Mouse (Mus musculus) limb, embryonic 14.5 days (tissue): ENCODE data around the gene 0610030E20Rik. TPM values are rescaled to one million over a fixed set of nuclear protein-coding genes. Genes with fewer than 3 reads are reported as not detected.

Experiments
- ATAC-seq: fragments of 200-750 bp; cut with Nextera tagmentation; 2 replicates; pipeline ENCODE4 v1.8.0; 2017; ENCODE audit warnings: low read depth, moderate number of reproducible peaks, moderate TSS enrichment; ENCODE audit not compliant: low FRiP score
- DNase-seq: peaks from one replicate; pipeline ENCODE4 v3.0.0-alpha.2; 2015; ENCODE audit warnings: low spot score
- H3K27ac ChIP-seq: fragments of 300-500 bp; sonication (generic); replicated peaks from 2 replicates; pipeline ENCODE4 v1.5.1; 2014; ENCODE audit warnings: low read depth, mild to moderate bottlenecking, low read length, moderate library complexity, mixed read lengths
- H3K27me3 ChIP-seq: fragments of 300-500 bp; sonication (generic); 2 replicates; pipeline ENCODE4 v1.6.1; 2014; ENCODE audit warnings: low read length, mixed read lengths; ENCODE audit not compliant: control insufficient read depth, insufficient read depth
- H3K36me3 ChIP-seq: fragments of 300-500 bp; sonication (generic); 2 replicates; pipeline ENCODE4 v1.6.1; 2014; ENCODE audit warnings: mild to moderate bottlenecking, low read length, moderate library complexity, mixed read lengths; ENCODE audit not compliant: control insufficient read depth, insufficient read depth
- H3K4me1 ChIP-seq: fragments of 300-500 bp; sonication (generic); 2 replicates; pipeline ENCODE4 v1.6.1; 2014; ENCODE audit warnings: antibody characterized with exemption, low read length, mixed read lengths; ENCODE audit not compliant: control insufficient read depth, insufficient read depth
- H3K4me2 ChIP-seq: fragments of 300-500 bp; sonication (generic); replicated peaks from 2 replicates; pipeline ENCODE4 v1.6.1; 2014; ENCODE audit warnings: low read depth, mild to moderate bottlenecking, low read length, moderate library complexity; ENCODE audit not compliant: severe bottlenecking
- H3K4me3 ChIP-seq: fragments of 300-500 bp; sonication (generic); replicated peaks from 2 replicates; pipeline ENCODE4 v1.5.1; 2014; ENCODE audit warnings: low read length
- H3K9ac ChIP-seq: fragments of 300-500 bp; sonication (generic); 2 replicates; pipeline ENCODE4 v1.6.1; 2014; ENCODE audit warnings: mild to moderate bottlenecking, low read depth, low read length, moderate library complexity; ENCODE audit not compliant: severe bottlenecking
- H3K9me3 ChIP-seq: fragments of 300-500 bp; sonication (generic); 2 replicates; pipeline ENCODE4 v1.6.1; 2016; ENCODE audit warnings: low read length; ENCODE audit not compliant: control insufficient read depth
- POLR2A ChIP-seq: fragments of 200-500 bp; IDR thresholded peaks from 2 replicates; pipeline ENCODE4 v1.8.0; 2012; ENCODE audit warnings: inconsistent platforms, mild to moderate bottlenecking, moderate library complexity, borderline replicate concordance; ENCODE audit not compliant: insufficient read depth, insufficient read length; ENCODE audit errors: extremely low read depth
- WGBS: fragments of 180-500 bp; shearing (Covaris S2); extraction: QIAGEN DNeasy Blood & Tissue Kit; methylation state at CpG from one replicate; pipeline ENCODE4 v1.1.7; 2014; 5-methylcytosine and 5-hydroxymethylcytosine counted together
- polyA plus RNA-seq, 2 experiments: library from polyadenylated mRNA; depleted of rRNA in 1 of 2; stranded (reverse) in 1 of 2; unstranded in 1 of 2; fragments of >200 nt; fragmentation: Nextera tagmentation in 1 of 2; extraction: Ambion mirVana in 1 of 2; gene quantifications; 2 replicates each; pipeline versions ENCODE4 v1.2.1 to v1.2.3; 2012 to 2014

The 0610030E20Rik gene
- polyA plus RNA-seq, 2 experiments, result 23.0 to 30.6 TPM

DNA sequence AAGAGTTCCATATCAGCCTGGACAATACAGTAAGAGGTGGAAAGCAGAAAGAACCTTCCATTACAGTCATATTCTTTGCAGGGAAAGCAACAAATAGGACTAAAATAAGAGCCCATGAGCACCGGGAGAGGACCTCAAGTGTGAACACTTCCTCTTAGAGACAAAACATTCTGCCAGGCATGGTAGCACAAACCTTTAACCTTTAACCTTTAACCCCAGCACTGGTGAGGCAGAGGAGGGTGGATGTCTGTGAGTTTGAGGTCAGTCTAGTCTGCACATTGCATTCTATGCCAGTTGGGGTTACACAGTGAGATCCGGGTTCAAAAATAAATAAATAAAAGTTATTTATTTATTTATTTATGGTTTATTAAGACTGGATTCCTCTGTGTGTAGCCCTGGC, 6.6 kb upstream of the 0610030E20Rik start:
- Histone ChIP-seq H3K27ac (no peak overlapping the region), H3K4me3 (no peak overlapping the region), H3K4me2 (no peak overlapping the region), H3K9ac (no peak overlapping the region), H3K4me1 (peaks cover 12% of the 10 kb centered on the region), H3K9me3 (no peaks in the 10 kb centered on the region), H3K27me3 (no peaks in the 10 kb centered on the region), H3K36me3 (peaks cover 42% of the 10 kb centered on the region)
- no peak for DNase-seq
- TF ChIP-seq POLR2A, result no peak
- ATAC-seq, result no peak
- 71% methylated on average over 2 of the region's 2 CpGs for WGBS

DNA sequence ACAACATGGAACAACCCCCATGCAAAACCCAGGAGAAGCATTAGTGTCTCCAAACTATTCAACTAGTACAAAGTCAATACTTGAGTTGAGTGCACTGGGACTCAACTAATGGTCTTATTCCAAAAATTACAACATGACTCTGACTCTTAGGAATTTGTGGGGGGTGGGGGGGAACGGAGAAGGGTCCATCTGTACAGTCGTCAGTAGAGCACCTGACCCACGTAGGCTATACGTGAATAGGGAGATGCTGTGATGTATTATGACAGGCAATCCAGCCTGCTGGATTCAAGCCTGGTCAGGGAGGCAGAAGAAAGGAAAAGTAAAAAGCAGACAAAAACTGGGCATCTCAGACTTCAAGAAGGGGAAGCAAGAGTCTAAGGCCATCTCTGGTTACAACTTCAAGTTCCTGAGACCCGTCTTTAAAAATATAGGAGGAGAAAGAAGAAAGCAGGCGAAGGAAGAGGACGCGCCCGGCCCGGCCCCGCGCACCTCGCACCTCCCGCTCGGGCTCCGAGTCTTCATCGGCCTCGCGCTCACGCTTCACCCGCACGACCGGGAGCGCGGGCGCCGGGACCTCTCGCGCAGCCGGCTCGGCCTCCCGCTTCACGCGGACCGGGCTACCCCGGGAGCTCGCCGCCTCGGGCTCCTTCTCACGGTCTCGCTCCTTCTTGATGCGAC, 2.6 kb upstream of the 0610030E20Rik start:
- Histone ChIP-seq H3K27me3 (no peaks in the 10 kb centered on the region), H3K36me3 (peaks cover 18% of the 10 kb centered on the region), H3K9ac (peak overlapping the region; percentile 82), H3K4me2 (peak overlapping the region; percentile 66), H3K4me1 (peaks cover 23% of the 10 kb centered on the region), H3K27ac (peak overlapping the region; percentile 56), H3K9me3 (no peaks in the 10 kb centered on the region), H3K4me3 (peak overlapping the region; percentile 79)
- under 1% methylated on average over 25 of the region's 42 CpGs for WGBS
- DNase-seq, result no peak
- no peak for TF ChIP-seq POLR2A
- peak; percentile 28; the same call in 1 of the 2 replicates for ATAC-seq

DNA sequence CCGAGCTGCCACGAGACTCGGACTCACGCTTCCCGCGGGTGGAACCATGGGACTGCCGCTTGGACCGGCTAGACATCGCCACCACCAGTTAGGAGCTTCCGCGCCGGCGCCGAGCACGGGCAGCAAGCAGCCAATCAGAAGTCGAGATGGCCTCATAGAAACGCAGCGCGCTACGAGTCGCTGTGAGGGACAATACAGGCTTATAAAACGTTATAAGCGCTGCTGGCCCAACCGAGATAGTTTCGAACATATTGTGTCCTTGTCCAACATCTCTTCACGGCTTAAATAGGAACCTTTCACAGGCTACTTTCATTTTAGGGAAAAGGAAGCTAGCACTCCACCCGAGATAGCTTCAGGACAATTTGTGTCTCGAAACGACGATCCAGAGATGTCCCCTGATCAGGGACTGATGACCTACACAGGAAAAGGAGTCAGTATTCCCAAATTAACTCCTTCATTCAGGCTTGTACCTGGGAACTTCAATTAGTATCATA, 2.0 kb upstream of the 0610030E20Rik start, which contains the start of gene Usp39:
TSS of gene Usp39 (minus strand) at position 111 of the 494 bp plus-strand sequence.
- H3K27ac ChIP-seq, result peak within 1 kb of the TSS; percentile 56
- peak; percentile 98 for DNase-seq
- ATAC-seq, result peak; percentile 83
- peak within 1 kb of the TSS; percentile 66 for H3K4me2 ChIP-seq
- H3K9me3 ChIP-seq, result no peaks in the 10 kb centered on the region
- no peaks in the 10 kb centered on the region for H3K27me3 ChIP-seq
- 0 out of 2 replicates have a peak, but pooled peaks have one; percentile 39 for TF ChIP-seq POLR2A
- H3K4me3 ChIP-seq, result peak within 1 kb of the TSS; percentile 79
- peaks cover 23% of the 10 kb centered on the region for H3K4me1 ChIP-seq
- peaks cover 19% of the 10 kb centered on the region for H3K36me3 ChIP-seq
- H3K9ac ChIP-seq, result peak within 1 kb of the TSS; percentile 82
- 1% methylated on average over 30 of the region's 30 CpGs for WGBS

DNA sequence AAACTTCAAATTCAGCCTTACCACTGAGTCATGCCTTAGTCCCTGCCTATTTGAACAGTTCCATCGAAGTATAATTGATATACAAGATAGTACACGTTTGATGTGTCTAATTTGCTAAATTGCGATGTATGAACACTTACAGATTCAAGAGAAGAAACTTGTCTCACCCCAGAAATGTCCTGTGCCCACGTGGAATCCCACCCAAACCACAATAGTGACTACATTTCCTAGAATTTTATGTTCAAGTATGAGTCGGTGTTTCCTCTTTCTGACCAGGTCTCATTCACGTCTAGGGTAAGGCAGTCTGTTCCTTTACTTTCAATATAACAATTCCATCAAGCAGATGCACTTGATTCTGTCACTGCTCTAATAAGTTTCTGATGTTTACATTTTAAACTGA, 1.5 kb upstream of the 0610030E20Rik start:
- Histone ChIP-seq H3K4me2 (peak overlapping the region; percentile 66), H3K36me3 (peaks cover 24% of the 10 kb centered on the region), H3K9me3 (no peaks in the 10 kb centered on the region), H3K27me3 (no peaks in the 10 kb centered on the region), H3K9ac (no peak overlapping the region), H3K4me1 (peaks cover 23% of the 10 kb centered on the region), H3K4me3 (peak overlapping the region; percentile 79), H3K27ac (no peak overlapping the region)
- no peak for DNase-seq
- no peak for ATAC-seq
- WGBS, result 44% methylated on average over 6 of the region's 6 CpGs
- no peak for TF ChIP-seq POLR2A

DNA sequence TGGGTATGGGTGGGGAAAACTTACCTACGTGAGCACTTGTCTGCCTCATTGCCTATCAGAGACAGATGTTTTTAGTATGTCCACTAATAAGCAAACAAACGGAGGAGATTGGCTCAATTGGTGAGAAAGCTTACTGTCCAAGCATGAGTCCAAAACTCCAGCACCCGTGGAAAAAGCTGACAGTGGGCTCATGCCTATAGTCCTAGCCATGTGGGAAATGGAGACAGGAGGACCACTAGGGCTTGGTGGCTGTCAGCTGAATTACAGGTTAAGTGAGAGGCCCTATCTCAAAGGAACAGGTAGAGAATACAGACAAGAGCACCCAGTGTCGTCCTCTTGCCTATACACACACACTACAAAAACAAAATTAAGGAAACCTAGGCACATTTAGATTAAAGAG, 856 bp upstream of the 0610030E20Rik start:
- WGBS, result 85% methylated on average over 4 of the region's 4 CpGs
- no peaks in the 10 kb centered on the region for H3K27me3 ChIP-seq
- peaks cover 30% of the 10 kb centered on the region for H3K36me3 ChIP-seq
- no peak overlapping the region for H3K27ac ChIP-seq
- H3K9ac ChIP-seq, result no peak overlapping the region
- peak overlapping the region; percentile 87; the same call in 1 of the 2 replicates for H3K4me3 ChIP-seq
- no peak for TF ChIP-seq POLR2A
- ATAC-seq, result no peak
- peaks cover 23% of the 10 kb centered on the region for H3K4me1 ChIP-seq
- H3K4me2 ChIP-seq, result no peak overlapping the region
- DNase-seq, result no peak
- H3K9me3 ChIP-seq, result no peaks in the 10 kb centered on the region

DNA sequence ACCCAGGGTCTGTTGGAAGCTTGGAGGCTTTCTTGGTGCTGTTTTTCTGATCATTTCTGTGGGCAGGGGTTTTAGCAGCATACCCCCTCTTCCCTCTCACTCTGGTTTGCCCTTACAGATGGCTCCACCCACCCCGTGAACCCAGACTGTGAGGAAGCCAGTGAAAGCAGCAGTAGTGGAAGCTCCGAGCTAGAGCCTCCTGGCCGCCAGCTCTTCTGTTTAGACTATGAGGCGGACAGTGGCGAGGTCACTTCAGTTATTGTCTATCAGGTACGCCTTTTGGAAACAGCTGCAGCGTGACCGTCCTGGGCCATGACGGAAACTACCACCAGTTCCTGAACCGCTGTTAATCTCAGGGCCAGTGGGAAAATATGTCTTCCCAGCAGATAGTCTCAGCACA, 1.3 kb downstream of the 0610030E20Rik start:
- no peak overlapping the region for H3K4me3 ChIP-seq
- peak overlapping the region; percentile 81; the same call in 1 of the 2 replicates for H3K4me2 ChIP-seq
- DNase-seq (no peak), ATAC-seq (no peak)
- peaks cover 35% of the 10 kb centered on the region for H3K4me1 ChIP-seq
- H3K27me3 ChIP-seq, result no peaks in the 10 kb centered on the region
- no peak for TF ChIP-seq POLR2A
- WGBS, result 90% methylated on average over 10 of the region's 10 CpGs
- H3K9ac ChIP-seq, result no peak overlapping the region
- H3K27ac ChIP-seq, result no peak overlapping the region
- H3K36me3 ChIP-seq, result peaks cover 32% of the 10 kb centered on the region
- no peaks in the 10 kb centered on the region for H3K9me3 ChIP-seq
